Mouse (Mus musculus) forebrain, postnatal 0 days (tissue): Measurements from ENCODE around the gene Gm10382. TPM values are rescaled to one million over a fixed set of nuclear protein-coding genes. Genes with fewer than 3 reads are reported as not detected.

ENCODE experiments used
- ATAC-seq: fragments of 200-750 bp; cut with Nextera tagmentation; 2 replicates; pipeline ENCODE4 v1.8.0; 2017; ENCODE audit warnings: mild to moderate bottlenecking, moderate library complexity
- DNase-seq: peaks from one replicate; pipeline ENCODE4 v3.0.0-alpha.2; 2015
- H3K27ac ChIP-seq: fragments of 300-500 bp; sonication (generic); 2 replicates; pipeline ENCODE4 v1.5.1; 2014; ENCODE audit warnings: low read depth, mild to moderate bottlenecking, antibody characterized with exemption, low read length, moderate library complexity, mixed read lengths
- H3K27me3 ChIP-seq: fragments of 300-500 bp; sonication (generic); 2 replicates; pipeline ENCODE4 v1.6.1; 2014; ENCODE audit warnings: mild to moderate bottlenecking, low read length, mixed read lengths; ENCODE audit not compliant: insufficient read depth
- H3K36me3 ChIP-seq: fragments of 300-500 bp; sonication (generic); 2 replicates; pipeline ENCODE4 v1.6.1; 2014; ENCODE audit warnings: mild to moderate bottlenecking, moderate library complexity; ENCODE audit not compliant: insufficient read depth
- H3K4me1 ChIP-seq: fragments of 300-500 bp; sonication (generic); 2 replicates; pipeline ENCODE4 v1.6.1; 2014; ENCODE audit warnings: antibody characterized with exemption; ENCODE audit not compliant: insufficient read depth
- H3K4me2 ChIP-seq: fragments of 300-500 bp; sonication (generic); 2 replicates; pipeline ENCODE4 v1.6.1; 2014; ENCODE audit warnings: low read depth, mild to moderate bottlenecking, moderate library complexity
- H3K4me3 ChIP-seq: fragments of 300-500 bp; sonication (generic); 2 replicates; pipeline ENCODE4 v1.5.1; 2014; ENCODE audit warnings: low read depth, low read length, mixed read lengths
- H3K9ac ChIP-seq: fragments of 300-500 bp; sonication (generic); 2 replicates; pipeline ENCODE4 v1.6.1; 2014; ENCODE audit warnings: mild to moderate bottlenecking
- H3K9me3 ChIP-seq: fragments of 300-500 bp; sonication (generic); 2 replicates; pipeline ENCODE4 v1.6.1; 2016; ENCODE audit warnings: low read length
- CTCF ChIP-seq: sonication (generic); IDR thresholded peaks from 2 replicates; pipeline ENCODE4 v1.5.1; 2016; ENCODE audit warnings: antibody characterized with exemption, control low read depth, low read depth
- WGBS: fragments of 180-500 bp; shearing (Covaris S2); extraction: QIAGEN DNeasy Blood & Tissue Kit; methylation state at CpG from one replicate; pipeline ENCODE4 v1.1.7; 2014; 5-methylcytosine and 5-hydroxymethylcytosine counted together
- polyA plus RNA-seq: library from polyadenylated mRNA; unstranded; fragments of >200 nt; fragmentation: Nextera tagmentation; extraction: Ambion mirVana; gene quantifications from 2 replicates; pipeline ENCODE4 v1.2.1, GENCODE M21; 2015
- total RNA-seq: library from RNA; depleted of rRNA; stranded (reverse); fragments of >200 nt; gene quantifications from 2 replicates; pipeline ENCODE4 v1.2.3, GENCODE M21; 2014

Gene Gm10382
- total and polyA plus RNA-seq, 2 experiments from 2014 or later, result 0.25 to 1.00 TPM

DNA sequence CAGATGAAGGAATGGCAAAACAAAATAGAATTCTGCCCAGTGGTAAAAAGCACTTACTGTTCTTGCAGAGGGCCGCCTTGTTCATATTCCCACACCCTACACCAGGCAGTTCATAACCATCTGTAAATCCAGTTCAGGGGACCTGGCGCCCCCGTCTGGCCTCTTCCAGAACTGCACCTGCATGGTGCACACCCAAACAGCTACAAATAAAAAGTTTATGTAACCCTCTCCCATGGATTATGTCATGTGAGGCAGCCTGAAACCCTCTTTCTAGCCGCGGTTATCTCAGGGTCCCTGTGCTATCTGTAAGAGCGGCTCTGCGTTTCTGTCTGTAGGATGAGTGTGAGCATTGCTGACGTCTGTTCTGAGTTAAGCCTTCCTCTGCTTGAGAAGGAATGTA is 40.6 kb upstream of the Gm10382 start:
- H3K36me3 ChIP-seq, result no peaks in the 10 kb centered on the region
- H3K4me2 ChIP-seq, result no peak overlapping the region
- H3K4me3 ChIP-seq, result no peak overlapping the region
- H3K27ac ChIP-seq, result no peak overlapping the region
- 47% methylated on average over 8 of the region's 8 CpGs for WGBS
- H3K27me3 ChIP-seq, result no peaks in the 10 kb centered on the region
- peak; percentile 63 for TF ChIP-seq CTCF
- H3K9me3 ChIP-seq, result no peaks in the 10 kb centered on the region
- no peak for ATAC-seq
- DNase-seq, result peak; percentile 24
- H3K9ac ChIP-seq, result no peak overlapping the region
- no peaks in the 10 kb centered on the region for H3K4me1 ChIP-seq

DNA sequence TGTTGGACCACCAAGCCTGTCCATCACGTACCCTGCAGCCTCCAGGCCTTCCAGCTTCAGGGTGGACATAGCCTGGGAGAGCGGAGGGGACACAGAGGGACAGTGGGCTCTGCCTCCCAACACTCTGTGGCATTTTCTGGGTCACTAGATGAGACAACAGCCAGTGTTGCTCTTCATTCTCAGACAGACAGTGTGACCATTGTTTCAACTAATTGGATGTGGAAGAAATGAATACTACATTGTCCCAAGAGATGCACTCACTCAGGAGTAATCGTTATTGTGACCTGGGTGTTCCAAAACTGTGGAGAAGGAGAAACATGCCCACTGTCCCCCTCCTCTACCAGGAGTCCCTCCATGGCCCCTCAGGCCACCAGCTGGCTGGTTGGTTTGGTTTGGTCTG is 39.7 kb upstream of the Gm10382 start:
- H3K9ac ChIP-seq, result no peak overlapping the region
- TF ChIP-seq CTCF, result no peak
- no peaks in the 10 kb centered on the region for H3K4me1 ChIP-seq
- WGBS, result 74% methylated on average over 3 of the region's 3 CpGs
- no peaks in the 10 kb centered on the region for H3K36me3 ChIP-seq
- ATAC-seq (no peak), DNase-seq (no peak)
- H3K27ac ChIP-seq, result no peak overlapping the region
- no peaks in the 10 kb centered on the region for H3K27me3 ChIP-seq
- H3K4me2 ChIP-seq, result no peak overlapping the region
- H3K9me3 ChIP-seq, result no peaks in the 10 kb centered on the region
- H3K4me3 ChIP-seq, result no peak overlapping the region

DNA sequence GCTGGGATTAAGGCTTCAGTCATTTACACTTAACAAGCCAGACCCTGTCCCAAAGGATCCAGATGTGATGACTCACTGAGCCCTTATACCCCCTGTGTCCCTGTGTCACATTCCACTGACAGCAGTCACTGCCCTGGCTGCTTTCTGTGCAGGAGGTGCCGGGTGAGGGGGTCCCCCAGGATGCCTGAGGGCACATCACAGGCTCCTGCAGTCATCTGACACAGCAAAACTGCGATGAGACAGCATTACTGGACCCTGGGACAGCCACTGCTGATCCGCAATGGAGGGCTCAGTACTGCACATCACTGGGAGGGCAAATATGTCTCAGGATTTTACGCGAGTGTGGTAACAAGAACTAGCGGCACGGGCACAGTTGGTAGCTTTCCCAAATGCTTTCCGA is 38.1 kb upstream of the Gm10382 start:
- H3K4me3 ChIP-seq, result no peak overlapping the region
- H3K4me1 ChIP-seq, result no peaks in the 10 kb centered on the region
- H3K9me3 ChIP-seq, result no peaks in the 10 kb centered on the region
- no peak for DNase-seq
- ATAC-seq, result no peak
- H3K27ac ChIP-seq, result no peak overlapping the region
- H3K36me3 ChIP-seq, result no peaks in the 10 kb centered on the region
- 74% methylated on average over 8 of the region's 8 CpGs for WGBS
- H3K27me3 ChIP-seq, result no peaks in the 10 kb centered on the region
- no peak overlapping the region for H3K9ac ChIP-seq
- TF ChIP-seq CTCF, result no peak
- H3K4me2 ChIP-seq, result no peak overlapping the region

DNA sequence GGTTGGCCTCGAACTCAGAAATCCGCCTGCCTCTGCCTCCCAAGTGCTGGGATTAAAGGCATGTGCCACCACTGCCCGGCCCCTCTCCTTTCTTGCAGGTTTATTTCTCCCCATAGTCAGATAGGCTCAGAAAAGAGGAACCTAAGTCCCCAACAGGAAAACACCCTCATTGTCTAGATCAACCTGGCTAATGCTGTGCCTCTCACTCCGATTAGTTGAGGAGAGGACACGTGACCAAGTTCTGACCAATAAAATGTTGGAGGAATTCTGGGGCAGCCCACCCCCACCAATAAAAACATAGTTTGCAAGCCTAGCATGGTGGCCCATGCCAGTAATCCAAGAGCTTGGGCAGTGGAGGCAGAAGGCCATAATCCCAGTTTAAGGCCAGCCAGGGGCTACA is 37.2 kb upstream of the Gm10382 start:
- WGBS, result 93% methylated on average over 5 of the region's 5 CpGs
- DNase-seq, result no peak
- Histone ChIP-seq H3K9me3 (no peaks in the 10 kb centered on the region), H3K27me3 (no peaks in the 10 kb centered on the region), H3K36me3 (no peaks in the 10 kb centered on the region), H3K4me2 (no peak overlapping the region), H3K4me3 (no peak overlapping the region), H3K27ac (no peak overlapping the region), H3K4me1 (no peaks in the 10 kb centered on the region), H3K9ac (no peak overlapping the region)
- TF ChIP-seq CTCF, result no peak
- ATAC-seq, result no peak

DNA sequence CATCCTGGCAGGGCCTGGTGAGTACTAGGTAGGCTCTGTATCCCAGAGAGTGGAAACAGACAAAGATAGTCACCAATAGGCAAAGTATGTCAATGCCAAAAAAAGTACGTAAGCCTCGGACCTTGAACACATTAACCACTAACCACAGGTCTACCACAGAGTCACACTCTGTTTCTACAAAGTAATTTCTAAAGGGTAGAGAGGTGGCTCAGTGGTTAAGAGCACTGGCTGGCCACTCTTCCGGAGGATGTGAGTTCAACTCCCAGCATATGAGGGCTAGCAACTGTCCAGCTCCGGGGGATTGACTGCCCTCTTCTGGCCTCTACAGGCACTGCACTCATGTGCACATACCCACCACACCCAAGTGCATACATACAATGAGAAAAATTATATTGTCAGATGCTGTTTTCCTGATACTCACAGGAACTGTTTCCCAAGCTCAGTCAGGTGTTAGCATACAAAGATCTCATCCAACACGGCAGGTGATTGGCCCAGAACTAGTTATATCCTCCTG is 36.3 kb upstream of the Gm10382 start:
- H3K27me3 ChIP-seq, result no peaks in the 10 kb centered on the region
- H3K4me1 ChIP-seq, result no peaks in the 10 kb centered on the region
- H3K4me2 ChIP-seq, result no peak overlapping the region
- ATAC-seq (no peak), DNase-seq (no peak)
- H3K36me3 ChIP-seq, result no peaks in the 10 kb centered on the region
- 97% methylated on average over 5 of the region's 5 CpGs for WGBS
- H3K4me3 ChIP-seq, result no peak overlapping the region
- no peak for TF ChIP-seq CTCF
- H3K9ac ChIP-seq, result no peak overlapping the region
- no peaks in the 10 kb centered on the region for H3K9me3 ChIP-seq
- no peak overlapping the region for H3K27ac ChIP-seq

DNA sequence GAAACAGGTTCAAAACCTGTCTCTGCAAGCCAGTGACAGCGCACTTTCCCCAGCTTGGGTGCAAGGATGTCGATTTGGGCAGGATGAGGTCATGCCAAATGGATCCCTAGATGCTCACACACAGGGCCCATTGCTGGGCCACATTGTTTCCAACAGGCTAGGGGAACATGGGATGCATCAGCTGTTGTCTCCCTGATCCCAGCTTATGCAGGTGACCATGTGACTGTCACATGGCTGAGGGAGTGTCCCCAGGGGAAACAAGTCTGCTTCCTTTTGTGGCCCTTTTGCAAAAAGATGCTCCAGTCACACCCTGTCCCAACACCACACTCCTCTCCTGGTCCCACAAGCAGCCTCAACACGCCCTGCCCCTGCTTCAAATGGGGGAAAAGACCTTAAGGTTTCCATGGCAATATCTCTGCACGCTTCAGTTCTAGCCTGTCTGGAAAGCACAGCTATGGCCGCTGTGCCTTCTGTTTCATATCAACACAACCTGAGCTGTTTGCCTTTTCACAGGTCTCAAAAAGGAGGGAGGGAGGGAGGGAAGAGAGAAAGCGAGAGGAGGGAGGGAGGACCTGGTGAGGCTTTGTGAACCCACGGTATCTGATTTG is 34.1 kb upstream of the Gm10382 start:
- Histone ChIP-seq H3K9ac (no peak overlapping the region), H3K4me3 (no peak overlapping the region), H3K36me3 (no peaks in the 10 kb centered on the region), H3K27me3 (no peaks in the 10 kb centered on the region), H3K4me2 (no peak overlapping the region), H3K27ac (no peak overlapping the region), H3K9me3 (no peaks in the 10 kb centered on the region), H3K4me1 (no peaks in the 10 kb centered on the region)
- peak; percentile 55 for DNase-seq
- 49% methylated on average over 7 of the region's 7 CpGs for WGBS
- peak; percentile 53 for ATAC-seq
- no peak for TF ChIP-seq CTCF

DNA sequence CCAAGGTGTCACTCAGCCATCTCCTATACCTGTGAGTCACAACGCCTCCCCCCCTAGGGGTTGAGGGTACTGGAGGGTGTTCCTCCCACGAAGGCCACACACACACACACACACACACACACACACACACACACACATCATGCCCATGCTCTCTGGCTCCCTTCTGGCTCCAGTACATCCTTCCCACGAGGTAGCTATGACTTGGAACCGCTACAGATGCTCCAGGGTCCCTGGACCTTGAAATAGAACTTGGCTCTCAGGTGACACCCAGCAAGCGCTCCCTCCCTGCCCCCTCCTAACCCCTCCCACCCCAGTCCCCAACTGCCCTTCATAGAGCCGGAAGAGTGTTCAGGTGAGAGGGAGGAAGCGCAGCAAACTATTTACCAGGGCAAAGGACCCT is 33.5 kb upstream of the Gm10382 start:
- no peaks in the 10 kb centered on the region for H3K36me3 ChIP-seq
- no peak for DNase-seq
- no peak for TF ChIP-seq CTCF
- no peak overlapping the region for H3K9ac ChIP-seq
- no peak overlapping the region for H3K27ac ChIP-seq
- no peaks in the 10 kb centered on the region for H3K4me1 ChIP-seq
- H3K9me3 ChIP-seq, result no peaks in the 10 kb centered on the region
- 61% methylated on average over 7 of the region's 7 CpGs for WGBS
- H3K27me3 ChIP-seq, result no peaks in the 10 kb centered on the region
- no peak overlapping the region for H3K4me2 ChIP-seq
- no peak for ATAC-seq
- no peak overlapping the region for H3K4me3 ChIP-seq
